Comparison of ENCODE assay signal across 10 mouse cellular contexts in the genomic region with DNA sequence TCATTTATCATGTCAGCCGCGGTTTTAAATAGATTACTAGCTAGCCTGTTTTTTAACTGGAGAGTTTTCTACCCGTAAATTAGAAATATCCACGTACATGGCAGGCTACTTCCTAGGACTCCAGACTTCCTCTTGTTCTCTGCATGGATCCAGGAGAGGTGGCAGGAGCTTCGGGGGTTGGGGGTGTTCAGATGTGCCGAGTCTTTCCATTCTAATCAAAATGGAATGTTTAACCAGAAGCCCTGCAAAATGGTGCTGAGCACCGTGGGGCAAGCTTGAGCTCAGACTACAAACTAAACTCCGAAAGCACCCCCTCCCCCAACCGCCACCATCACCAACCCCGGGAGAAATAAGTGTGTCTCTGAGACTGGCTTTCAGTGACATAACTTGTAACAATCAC.
DNase-seq lines count a peak whose midpoint lies in the region; ATAC-seq and TF ChIP-seq lines count a peak whose summit lies in the region.
"Had no signal": no experiment of that assay in that cellular context is flagged by ENCODE, and none has a peak within 500 bp of the region (broad histone marks: within the 10 kb centered on the region; RNA-seq: fewer than 3 reads in every experiment).

No protein-coding gene starts in this region.

- H3K9me3 ChIP-seq in heart, postnatal 0 days (replicated peaks; ENCODE audit: control insufficient read depth, low read length): no peaks in the 10 kb centered on the region
- H3K9me3 ChIP-seq in embryonic facial prominence, embryonic 15.5 days (replicated peaks): no peaks in the 10 kb centered on the region
- H3K9me3 ChIP-seq in limb, embryonic 10.5 days (replicated peaks): no peaks in the 10 kb centered on the region

- H3K4me1 ChIP-seq in heart, postnatal 0 days (ENCODE audit: control insufficient read depth, insufficient read depth): 0 out of 2 replicates have a peak, but pooled peaks cover 6% of the 10 kb centered on the region
- peaks cover 14% of the 10 kb centered on the region for H3K4me1 ChIP-seq in embryonic facial prominence, embryonic 15.5 days
- peaks cover 29% of the 10 kb centered on the region for H3K4me1 ChIP-seq in limb, embryonic 10.5 days

- no peak overlapping the region for H3ac ChIP-seq in myocyte (ENCODE audit: control insufficient read depth, insufficient read length)

- no peaks in the 10 kb centered on the region for H3K36me3 ChIP-seq in heart, postnatal 0 days (replicated peaks; ENCODE audit: control insufficient read depth, insufficient read depth, low read length)
- H3K36me3 ChIP-seq in embryonic facial prominence, embryonic 15.5 days: no peaks in the 10 kb centered on the region
- no peaks in the 10 kb centered on the region for H3K36me3 ChIP-seq in limb, embryonic 10.5 days
- H3K36me3 ChIP-seq in myocyte (ENCODE audit: control insufficient read depth, insufficient read depth): no peaks in the 10 kb centered on the region

- no peak overlapping the region for H3K27ac ChIP-seq in heart, postnatal 0 days (ENCODE audit: low read depth)
- H3K27ac ChIP-seq in embryonic facial prominence, embryonic 15.5 days (replicated peaks): no peak overlapping the region
- H3K27ac ChIP-seq in limb, embryonic 10.5 days: peak overlapping the region; percentile 58; the same call in 1 of the 2 replicates

- H3K27me3 ChIP-seq in heart, postnatal 0 days (ENCODE audit: control insufficient read depth, insufficient read depth, low read length): peaks cover 43% of the 10 kb centered on the region
- H3K27me3 ChIP-seq in embryonic facial prominence, embryonic 15.5 days: peaks cover 38% of the 10 kb centered on the region
- H3K27me3 ChIP-seq in limb, embryonic 10.5 days (ENCODE audit: low read depth, poor library complexity, severe bottlenecking): peaks cover 56% of the 10 kb centered on the region
- H3K27me3 ChIP-seq in myocyte (ENCODE audit: control insufficient read depth, insufficient read depth, insufficient read length): peaks cover 28% of the 10 kb centered on the region

- no peak for TF ChIP-seq POLR2A in myocyte (IDR thresholded peaks at IDR 0.05; ENCODE audit: insufficient read length, low read depth)

- no peaks in the 10 kb centered on the region for H3K79me2 ChIP-seq in myocyte (ENCODE audit: control insufficient read depth, insufficient read depth)

- ATAC-seq in heart, postnatal 0 days (ENCODE audit: insufficient read depth, low read depth): no peak
- no peak for ATAC-seq in embryonic facial prominence, embryonic 15.5 days (ENCODE audit: insufficient number of reproducible peaks, low FRiP score, low TSS enrichment, low read depth)

- H3K9ac ChIP-seq in heart, postnatal 0 days (replicated peaks; ENCODE audit: low read depth, low read length): no peak overlapping the region
- H3K9ac ChIP-seq in embryonic facial prominence, embryonic 15.5 days: no peak overlapping the region

- peak overlapping the region; percentile 52 for H3K4me2 ChIP-seq in heart, postnatal 0 days (ENCODE audit: low read depth, low read length)
- H3K4me2 ChIP-seq in embryonic facial prominence, embryonic 15.5 days (replicated peaks): peak overlapping the region; percentile 67
- peak overlapping the region; percentile 18 for H3K4me2 ChIP-seq in myocyte (ENCODE audit: low read depth)

- no peak for DNase-seq in heart, postnatal 0 days (ENCODE audit: low spot score)
- DNase-seq in heart, postnatal 36 days: no peak
- DNase-seq in limb, embryonic 10.5 days (ENCODE audit: low spot score): peak; percentile 37
- no peak for DNase-seq in spleen, postnatal 4 days (ENCODE audit: low spot score in 2 of 2)
- DNase-seq in thymus, postnatal 0 days (ENCODE audit: low spot score): no peak
- DNase-seq in left cerebral cortex, postnatal 4 days: no peak
- DNase-seq: lung, adult 18-20 months; spleen, adult 18-20 months had no signal

- intact Hi-C loops in heart, postnatal 36 days (cut with DNase I): no loop called here
- intact Hi-C loops in left cerebral cortex, postnatal 4 days (cut with DNase I): no loop called here

- 19% methylated on average over 10 of the region's 10 CpGs for WGBS in heart, postnatal 0 days
- WGBS in embryonic facial prominence, embryonic 15.5 days: 4% methylated on average over 10 of the region's 10 CpGs
- WGBS in limb, embryonic 10.5 days: 13% methylated on average over 10 of the region's 10 CpGs

- peak overlapping the region; percentile 34 for H3K4me3 ChIP-seq in heart, postnatal 0 days (ENCODE audit: low read depth, low read length)
- H3K4me3 ChIP-seq in embryonic facial prominence, embryonic 15.5 days (replicated peaks): peak overlapping the region; percentile 34
- H3K4me3 ChIP-seq in limb, embryonic 10.5 days: peak overlapping the region; percentile 49
- H3K4me3 ChIP-seq in myocyte: no peak overlapping the region

- no peak for TF ChIP-seq CTCF in heart, postnatal 0 days (IDR thresholded peaks at IDR 0.05; ENCODE audit: low read depth)

- no peak for TF ChIP-seq EP300 in heart, postnatal 0 days (IDR thresholded peaks at IDR 0.05; ENCODE audit: low read depth)

TF ChIP-seq in myocyte, 11 proteins besides CTCF, POLR2A, EP300 and RAD21:
- TF ChIP-seq USF1 (IDR thresholded peaks at IDR 0.05; ENCODE audit: low read depth): no peak
- TF ChIP-seq SRF (IDR thresholded peaks at IDR 0.05; ENCODE audit: control insufficient read depth, insufficient read length, low read depth): no peak
- TF ChIP-seq MAX (IDR thresholded peaks at IDR 0.05; ENCODE audit: low read depth): no peak
- no peak for TF ChIP-seq POLR2AphosphoS2 (IDR thresholded peaks at IDR 0.05; ENCODE audit: insufficient read length, low read depth)
- TF ChIP-seq TCF12 (IDR thresholded peaks at IDR 0.05; ENCODE audit: insufficient read depth, poor library complexity, severe bottlenecking): no peak
- TF ChIP-seq MYOG (IDR thresholded peaks at IDR 0.05; ENCODE audit: control insufficient read depth in 1 of 3, insufficient read depth in 1 of 3, insufficient read length in 2 of 3, low read depth in 2 of 3): no peak
- no peak for TF ChIP-seq MYOD1 (IDR thresholded peaks at IDR 0.05; ENCODE audit: control insufficient read depth in 1 of 3, insufficient read length in 2 of 3, low read depth in 2 of 3)
- no peak for TF ChIP-seq E2F4 (IDR thresholded peaks at IDR 0.05; ENCODE audit: insufficient read depth)
- TF ChIP-seq TCF3 (IDR thresholded peaks at IDR 0.05; ENCODE audit: insufficient read length, low read depth): no peak
- TF ChIP-seq CEBPB (IDR thresholded peaks at IDR 0.05; ENCODE audit: insufficient read depth, poor library complexity, severe bottlenecking): no peak
- TF ChIP-seq REST (IDR thresholded peaks at IDR 0.05; ENCODE audit: insufficient read depth, insufficient read length): no peak
